Mouse (Mus musculus) kidney, postnatal 36 days (tissue): ENCODE data around the gene Lrig1.

Experiments used
- DNase-seq, 2 experiments: peaks; one replicate each; pipeline ENCODE4 v3.0.0; 2021 to 2022; ENCODE audit warnings: mixed read lengths in 2 of 2

Lrig1 gene

GRCm38 (mm10) chr6:94669370-94669769, 30.6 kb downstream of the Lrig1 start:
- DNase-seq, result peak; percentile 52 to 53

DNA sequence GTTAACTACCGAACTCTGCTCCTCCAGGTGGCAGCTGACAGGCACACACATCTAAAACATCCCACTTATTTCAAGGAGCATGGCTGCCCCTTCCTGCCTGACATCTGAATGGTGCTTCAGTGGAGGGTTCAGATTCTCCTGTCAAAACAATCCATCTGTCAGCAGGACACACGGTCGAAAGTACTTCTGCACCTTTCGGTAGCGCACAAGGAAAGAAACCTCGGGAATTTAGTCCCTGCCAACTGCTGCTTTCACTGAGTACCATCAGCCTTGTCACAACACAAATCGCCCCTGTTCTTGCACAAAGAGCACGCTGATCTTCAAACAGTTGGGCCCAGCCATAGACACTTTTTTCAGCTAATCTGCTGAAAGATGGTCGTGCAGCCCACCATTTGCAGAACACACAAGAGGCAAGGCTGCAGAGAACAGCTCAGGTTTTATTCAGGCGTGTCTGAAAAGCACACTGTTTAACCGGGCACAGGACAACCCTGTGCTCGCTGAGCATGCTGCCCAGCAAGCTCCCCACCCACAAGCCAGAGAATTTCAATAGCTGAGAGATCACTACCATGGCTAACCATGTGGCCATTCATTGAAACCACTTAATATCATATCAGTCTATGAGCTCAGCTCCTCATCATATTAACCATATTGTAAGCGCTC, 31.6 kb downstream of the Lrig1 start:
- DNase-seq, result peak in 1 of 2 experiments; percentile 60

GRCm38 (mm10) chr6:94667131-94667530, 32.8 kb downstream of the Lrig1 start:
- DNase-seq, result peak; percentile 72 to 83

DNA sequence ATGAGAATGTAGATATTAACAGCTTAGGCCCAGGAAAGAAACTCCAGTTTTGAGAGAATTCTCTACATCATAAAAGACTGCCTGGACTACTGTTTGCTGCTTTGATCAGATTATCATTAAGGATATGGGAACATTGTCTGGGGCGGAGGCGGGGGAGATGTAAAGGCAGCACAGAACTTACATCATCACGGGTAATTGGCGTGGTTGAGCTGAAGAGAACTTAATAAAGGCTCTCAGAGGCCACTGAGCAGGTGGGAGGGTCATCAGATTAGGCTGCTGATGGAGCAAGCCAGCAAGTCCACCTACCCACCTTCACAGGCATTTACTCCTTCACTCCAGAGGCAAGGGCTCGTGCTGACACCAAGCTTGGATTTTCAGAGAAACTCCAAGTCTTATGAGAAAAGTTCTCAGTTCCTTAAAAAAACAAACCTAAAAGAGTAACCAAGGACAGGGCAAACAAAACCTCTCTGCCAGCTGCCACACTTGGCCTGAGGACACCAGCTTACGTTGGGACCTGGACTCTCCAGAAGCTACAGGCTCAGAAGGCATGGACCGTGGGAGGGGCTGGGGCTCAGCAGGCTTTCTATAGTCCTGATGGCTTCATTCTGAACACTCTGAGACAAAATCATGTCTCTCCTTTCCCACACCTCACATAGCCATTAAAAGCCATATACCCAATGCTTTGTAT, 33.4 kb downstream of the Lrig1 start:
- no peak for DNase-seq

- no peak for DNase-seq
These were observed 34.3 kb downstream of the Lrig1 start for GRCm38 (mm10) chr6:94665677-94666076.

- DNase-seq, result no peak
These were observed 34.7 kb downstream of the Lrig1 start for GRCm38 (mm10) chr6:94665248-94665647.

DNA sequence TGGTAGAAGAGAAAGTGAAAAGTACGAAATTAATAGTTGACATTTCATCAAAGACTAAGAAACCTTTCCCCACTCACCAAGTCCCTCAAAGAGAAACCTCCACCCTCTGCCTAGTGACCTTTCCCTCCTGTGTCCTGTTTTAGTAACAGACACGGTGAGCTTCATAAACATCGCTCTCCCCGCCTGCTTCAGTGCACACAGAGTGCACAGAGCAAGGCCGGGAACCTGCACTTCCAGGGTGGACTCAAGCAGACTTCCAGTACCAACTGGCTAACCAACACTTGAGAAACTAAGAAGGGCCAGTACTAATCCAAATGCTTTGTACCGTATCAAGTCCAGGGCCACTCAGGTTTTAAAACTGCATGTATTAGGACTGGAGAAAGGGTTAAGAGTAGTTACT, 36.0 kb downstream of the Lrig1 start:
- peak; percentile 60 to 73 for DNase-seq

DNA sequence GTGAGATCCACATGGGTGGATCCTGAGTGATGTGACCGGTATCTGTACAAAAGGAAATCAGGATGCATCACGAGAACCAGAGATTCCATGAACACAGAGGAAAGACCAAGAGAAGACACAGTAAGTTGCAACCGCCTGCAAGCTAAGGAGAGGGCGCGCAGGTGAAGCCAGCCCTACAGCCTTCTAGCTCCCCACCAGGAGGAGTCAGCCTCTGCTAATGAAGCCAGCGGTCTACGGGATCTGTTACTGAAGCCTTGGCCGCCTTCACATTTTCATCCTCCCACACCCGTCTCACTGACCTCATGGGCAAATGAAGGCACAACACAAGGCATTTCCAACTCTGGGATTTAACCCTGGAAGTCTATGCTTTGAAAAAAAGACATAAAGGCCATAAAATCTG, 38.0 kb downstream of the Lrig1 start:
- no peak for DNase-seq

DNA sequence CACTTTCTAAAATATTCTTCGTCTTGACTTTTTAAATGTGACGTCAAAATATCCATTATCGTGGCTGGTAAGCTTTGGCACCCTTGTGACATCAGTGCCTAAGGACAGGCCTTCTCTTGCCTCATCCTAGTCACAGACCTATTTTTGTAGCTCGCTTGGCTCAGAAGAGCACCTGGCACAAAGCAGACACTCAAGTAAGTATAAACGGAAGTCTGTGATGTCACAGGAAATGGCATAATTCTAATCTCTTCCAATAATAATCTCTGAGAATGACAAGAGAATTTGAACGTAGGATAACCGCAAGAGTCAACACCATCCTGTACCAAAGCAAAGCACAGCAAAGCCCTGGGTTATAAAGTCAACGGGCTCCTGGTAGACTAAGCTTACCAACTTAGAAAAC, 38.6 kb downstream of the Lrig1 start:
- no peak for DNase-seq

DNA sequence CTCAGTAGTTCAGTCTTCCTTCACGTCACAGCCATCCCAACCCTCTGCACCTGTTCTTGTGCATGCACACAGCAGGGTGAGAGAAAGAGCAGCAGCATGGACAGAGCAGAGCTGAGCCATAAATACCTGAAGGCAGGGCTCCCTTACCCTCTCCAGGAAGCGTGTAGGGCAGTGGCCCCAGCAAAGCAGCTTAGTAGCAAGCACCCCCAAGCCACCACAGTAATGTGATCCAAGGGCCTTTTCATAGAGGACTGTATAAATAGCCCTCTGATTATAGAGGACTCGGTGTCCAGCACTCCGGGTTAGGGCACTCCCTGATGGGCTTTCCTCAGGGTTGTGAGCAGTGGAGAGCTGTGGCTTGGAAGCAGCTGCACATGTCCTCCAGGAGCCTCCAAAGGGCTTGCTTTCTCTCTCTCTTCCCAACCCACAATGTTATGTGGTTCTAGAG, 40.0 kb downstream of the Lrig1 start:
- DNase-seq, result no peak

DNA sequence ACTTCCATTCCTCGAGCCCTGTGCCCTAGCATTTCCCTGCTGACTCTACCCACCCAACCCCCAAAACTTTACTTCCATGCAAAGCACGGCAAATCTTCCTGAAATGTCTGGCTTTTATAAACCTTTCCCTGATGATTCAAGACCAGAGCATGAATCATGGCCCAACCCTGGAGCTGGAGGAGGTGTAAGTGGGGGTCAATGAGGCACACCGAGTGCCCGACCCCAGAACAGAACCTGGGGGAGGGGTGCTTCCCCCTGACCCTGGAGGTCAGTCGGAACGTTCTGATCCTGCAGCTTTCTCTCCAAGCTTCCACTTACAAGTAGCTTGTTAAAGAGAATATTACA, 41.9 kb downstream of the Lrig1 start:
- DNase-seq, result no peak

DNA sequence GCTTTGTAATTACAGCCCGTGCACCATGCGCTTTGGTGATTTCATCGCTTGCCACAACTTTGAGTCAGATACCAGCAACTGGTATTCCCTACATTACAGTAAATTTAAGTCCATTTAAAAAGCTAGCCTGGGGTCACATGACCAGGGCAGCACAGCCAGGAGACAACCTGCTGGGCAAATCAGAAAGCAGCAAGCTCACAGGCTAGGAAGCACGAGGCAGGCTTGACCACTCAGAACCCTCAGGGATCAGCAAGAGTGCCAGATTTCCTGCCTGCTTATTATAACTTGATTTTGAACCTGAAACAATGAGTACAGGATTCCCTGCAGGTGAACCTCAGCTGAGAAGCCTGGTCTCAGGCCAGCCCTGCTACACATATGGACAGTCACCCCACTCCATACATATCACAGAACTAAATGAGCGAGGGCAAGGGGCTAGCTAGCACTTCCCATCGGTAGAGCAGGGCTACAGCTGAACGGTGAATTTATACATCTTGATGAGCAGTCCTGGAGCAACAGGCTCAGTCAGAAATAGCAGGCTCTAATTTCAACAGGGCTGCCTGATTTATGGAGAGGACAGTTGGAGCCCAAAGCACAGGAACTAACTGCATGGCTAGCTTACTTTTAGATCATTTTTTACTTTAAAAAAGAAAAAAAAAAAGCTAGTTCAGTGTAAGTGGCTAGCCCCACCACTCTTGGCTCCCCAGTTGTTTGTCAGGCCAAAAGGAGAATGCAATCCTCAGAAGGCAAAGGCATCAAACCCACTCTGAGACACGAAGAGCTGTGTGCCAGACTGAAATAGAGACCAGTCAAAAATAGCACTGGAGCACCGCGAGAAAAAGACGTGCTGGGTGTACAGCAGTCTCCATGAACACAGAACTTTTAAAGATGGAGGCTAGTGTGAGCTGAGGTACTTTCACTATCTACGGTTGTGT, 42.5 kb downstream of the Lrig1 start:
- no peak for DNase-seq

DNA sequence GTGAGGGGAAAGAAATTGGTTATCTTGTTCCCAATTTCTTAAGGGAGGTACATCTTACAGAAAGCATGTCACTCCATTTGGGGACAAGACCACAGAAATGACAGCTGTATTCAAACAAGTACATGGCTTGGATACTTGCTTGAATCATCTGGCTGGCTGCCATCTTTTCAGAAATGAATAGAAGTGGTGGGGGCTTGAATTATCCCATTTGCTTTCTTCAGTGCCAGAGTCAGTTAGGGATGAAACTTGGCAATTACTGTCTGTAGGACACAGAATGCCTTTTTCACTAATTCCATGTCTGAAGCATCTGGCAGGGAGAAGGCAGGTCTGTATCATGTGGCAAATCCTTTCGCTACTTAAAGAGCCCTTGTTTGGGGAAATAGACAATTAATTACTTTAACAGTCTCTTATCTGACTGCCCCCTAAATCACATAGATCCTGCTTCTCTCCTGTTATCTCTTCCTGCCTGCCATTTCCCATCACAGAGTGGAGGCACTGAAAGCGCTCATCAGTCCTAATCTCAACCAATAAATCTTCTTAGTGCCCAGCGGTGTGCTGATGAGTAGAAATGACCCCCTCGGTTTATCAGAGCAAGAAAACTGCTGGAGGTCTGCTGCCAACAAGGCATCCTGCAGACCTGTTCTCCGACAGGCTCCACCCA, 44.0 kb downstream of the Lrig1 start:
- DNase-seq, result no peak

DNA sequence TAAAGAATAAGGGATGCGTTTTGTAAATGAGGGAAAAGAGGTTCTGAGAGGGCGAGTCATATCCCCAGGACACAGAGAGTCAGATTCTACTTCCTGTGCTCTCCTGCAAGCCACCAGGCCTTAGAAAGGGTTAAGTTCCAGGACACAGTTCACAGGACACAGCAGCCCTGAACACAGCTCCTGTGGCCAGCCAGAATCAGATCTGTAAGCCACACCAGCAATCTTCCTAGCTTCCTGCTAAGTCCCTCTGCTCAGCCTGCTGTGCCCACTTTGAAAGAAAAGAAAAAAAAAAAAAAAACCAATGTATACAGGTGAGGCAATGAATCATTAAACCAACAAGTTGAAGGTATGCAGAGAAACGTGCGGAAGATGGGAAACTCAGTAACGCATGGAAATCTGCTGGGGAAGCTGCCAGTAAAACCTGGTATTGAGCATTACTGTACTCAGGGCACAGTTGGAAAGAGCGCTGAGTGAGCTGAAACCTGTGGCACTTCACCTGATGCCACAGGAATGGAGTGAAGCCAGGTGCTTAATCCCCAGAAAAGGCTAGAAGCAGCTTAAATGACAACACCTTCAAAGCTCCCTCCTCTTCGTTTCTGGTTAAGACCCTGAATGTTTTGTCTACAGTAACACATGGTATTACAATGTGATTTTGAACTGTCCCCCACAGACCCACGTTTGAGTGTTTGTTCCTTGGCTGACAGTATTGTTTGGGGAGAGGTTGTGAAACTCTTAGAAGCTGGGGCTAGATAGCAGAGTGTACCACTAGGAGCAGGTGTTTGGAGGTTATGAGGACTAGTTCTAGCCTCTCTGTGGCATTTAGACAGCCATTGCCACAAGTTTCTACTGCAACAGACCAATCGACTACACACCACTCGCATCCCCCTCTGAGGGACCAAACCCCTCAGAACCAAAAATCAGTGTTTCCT, 46.3 kb downstream of the Lrig1 start:
- no peak for DNase-seq

GRCm38 (mm10) chr6:94652659-94653213, 47.2 kb downstream of the Lrig1 start:
- DNase-seq, result no peak

DNA sequence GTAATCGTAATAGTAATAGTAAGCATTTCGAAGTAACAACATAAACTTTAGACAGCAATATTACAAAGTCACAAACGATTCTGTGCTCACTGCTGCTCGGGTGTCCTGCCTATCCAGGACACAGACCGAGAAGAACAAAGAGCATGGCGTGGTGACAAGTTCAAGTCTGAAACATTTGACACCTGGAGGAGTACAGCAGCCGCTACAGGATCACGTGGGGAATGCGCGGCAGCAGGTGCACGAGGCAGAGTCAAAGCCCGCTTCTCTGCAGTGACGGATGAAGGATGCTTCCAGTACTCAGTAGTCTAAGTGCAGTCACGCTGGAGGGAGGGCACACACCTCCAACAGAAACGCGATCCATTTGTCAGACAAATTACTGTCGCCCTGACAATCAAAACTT, 48.4 kb downstream of the Lrig1 start:
- no peak for DNase-seq

DNA sequence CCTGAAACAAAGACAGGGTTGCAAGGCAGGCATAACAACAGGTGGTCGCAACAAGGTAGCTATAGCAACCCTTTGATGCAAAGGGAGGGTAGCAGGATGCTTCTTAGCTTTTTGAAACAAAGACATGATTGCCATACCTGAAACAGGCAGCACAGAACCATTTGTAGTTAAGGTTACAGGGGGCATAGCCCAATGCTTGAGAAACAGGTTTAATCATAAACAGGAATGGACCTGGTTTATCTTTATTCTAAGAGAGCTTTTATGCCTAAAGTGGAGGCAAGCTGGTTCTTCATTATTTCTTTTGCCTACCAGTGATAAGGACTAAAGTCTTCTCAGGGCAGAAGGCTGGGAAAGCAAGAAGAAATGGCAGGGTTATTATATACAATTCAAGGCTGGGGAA, 50.3 kb downstream of the Lrig1 start:
- peak in 1 of 2 experiments; percentile 35 for DNase-seq

- peak in 1 of 2 experiments; percentile 42 for DNase-seq
These were observed 51.5 kb downstream of the Lrig1 start for GRCm38 (mm10) chr6:94648496-94648895.

DNA sequence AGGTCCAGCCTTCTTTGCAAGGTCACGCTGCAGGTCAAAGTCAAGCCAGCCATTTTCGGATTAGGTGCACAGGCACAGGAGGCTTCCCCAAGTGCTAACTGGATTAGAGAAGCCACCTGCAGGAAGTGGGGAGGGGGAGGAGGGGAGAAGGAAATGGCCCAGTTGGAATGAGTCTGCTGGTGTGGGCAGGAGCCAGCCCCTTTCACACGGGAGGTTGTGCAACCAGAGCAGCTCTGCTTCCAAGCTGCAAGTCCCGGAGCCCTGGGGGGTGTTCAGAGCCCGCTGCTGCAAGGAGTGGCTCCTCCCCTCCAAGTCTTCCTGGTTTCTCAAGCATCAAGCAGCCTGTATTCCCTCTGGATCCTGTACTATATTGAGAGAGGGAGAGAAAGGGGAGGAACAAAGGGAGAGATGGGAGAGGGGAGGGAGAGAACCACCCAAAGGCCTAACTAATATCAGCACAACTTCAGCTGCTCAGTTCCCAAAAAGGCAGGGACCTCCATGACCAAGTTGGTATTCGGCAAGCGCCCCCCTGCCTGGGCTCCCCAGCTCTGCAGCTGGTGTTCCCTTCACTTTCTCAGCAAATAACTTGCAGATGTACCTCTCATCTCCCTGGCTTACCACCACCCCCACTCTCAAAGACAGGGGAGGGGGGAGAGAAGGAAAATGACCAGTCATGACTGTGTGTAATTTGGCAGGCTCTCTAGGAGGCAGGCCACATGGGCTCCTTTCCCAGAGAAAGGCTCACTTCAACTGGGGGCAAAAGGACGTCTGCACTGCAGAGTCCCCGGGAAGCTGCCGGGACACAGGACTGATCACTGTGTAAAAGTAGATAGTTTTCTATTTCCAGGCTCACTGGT, 52.2 kb downstream of the Lrig1 start:
- DNase-seq, result peak; percentile 73 to 80

- no peak for DNase-seq
These were observed 53.1 kb downstream of the Lrig1 start for GRCm38 (mm10) chr6:94646902-94647301.
